In the genomic region with DNA sequence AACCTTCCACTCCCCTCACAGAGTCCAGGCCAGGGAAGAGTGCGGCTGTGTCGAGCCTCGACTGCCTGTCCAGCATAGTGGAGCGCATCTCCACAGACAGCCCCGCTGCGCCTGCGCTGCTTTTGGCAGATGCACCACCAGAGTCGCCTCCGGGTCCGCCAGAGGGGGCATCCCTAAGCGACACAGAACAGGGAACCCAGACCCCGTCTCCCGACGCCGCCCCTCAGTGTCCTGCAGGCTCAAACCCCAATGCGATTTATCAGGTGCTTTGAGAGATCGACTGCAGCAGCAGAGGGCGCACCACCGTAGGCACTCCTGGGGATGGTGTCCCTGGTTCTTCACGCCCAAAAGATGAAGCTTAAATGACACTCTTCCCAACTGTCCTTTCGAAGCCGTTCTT, we compare ENCODE assay signal across 9 mouse cellular contexts. TPM values are rescaled to one million over a fixed set of nuclear protein-coding genes. Genes with fewer than 3 reads are reported as not detected.
A peak's percentile ranks its signal among the peaks of the same experiment; 100 is the strongest.
DNase-seq lines count a peak whose midpoint lies in the region; ATAC-seq and TF ChIP-seq lines count a peak whose summit lies in the region.
"Had no signal": no experiment of that assay in that cellular context is flagged by ENCODE, and none has a peak within 500 bp of the region (broad histone marks: within the 10 kb centered on the region; RNA-seq: fewer than 3 reads in every experiment).

No protein-coding gene starts in this region.

- no peak for DNase-seq in ovary, adult 18-20 months (ENCODE audit: low spot score)
- DNase-seq in frontal cortex, postnatal 14 days (ENCODE audit: low spot score in 2 of 2), result no peak

- H3K4me2 ChIP-seq in intestine, postnatal 0 days (replicated peaks; ENCODE audit: low read depth), result no peak overlapping the region
- H3K4me2 ChIP-seq in intestine, embryonic 15.5 days (replicated peaks), result no peak overlapping the region
- H3K4me2 ChIP-seq in hindbrain, embryonic 15.5 days, result peak overlapping the region; percentile 49

- no peak for ATAC-seq in intestine, postnatal 0 days
- ATAC-seq in intestine, embryonic 15.5 days, result no peak
- ATAC-seq in common myeloid progenitor, adult 5-6 weeks (replicated peaks; ENCODE audit: low read depth, poor library complexity, severe bottlenecking), result peak; percentile 51; the same call in 1 of the 2 replicates
- ATAC-seq in hindbrain, embryonic 15.5 days (ENCODE audit: low FRiP score, low read depth), result no peak
- ATAC-seq in neutrophil, adult 5-6 weeks (ENCODE audit: extremely low read depth, insufficient number of reproducible peaks, low FRiP score, poor library complexity, severe bottlenecking), result peak; percentile 29; the same call in 1 of the 2 replicates

- H3K27me3 ChIP-seq in intestine, postnatal 0 days (replicated peaks; ENCODE audit: control insufficient read depth, insufficient read depth, low read length), result peaks cover 51% of the 10 kb centered on the region
- H3K27me3 ChIP-seq in intestine, embryonic 15.5 days (replicated peaks), result peaks cover 53% of the 10 kb centered on the region
- no peaks in the 10 kb centered on the region for H3K27me3 ChIP-seq in ES-Bruce4 (ENCODE audit: control insufficient read depth, insufficient read depth, low read length, poor library complexity, severe bottlenecking)
- peaks cover 66% of the 10 kb centered on the region for H3K27me3 ChIP-seq in hindbrain, embryonic 15.5 days

- no peak overlapping the region for H3K9ac ChIP-seq in intestine, postnatal 0 days (ENCODE audit: low read depth, low read length)
- no peak overlapping the region for H3K9ac ChIP-seq in intestine, embryonic 15.5 days
- H3K9ac ChIP-seq in ES-Bruce4 (ENCODE audit: low read depth, poor library complexity, severe bottlenecking), result no peak overlapping the region
- H3K9ac ChIP-seq in hindbrain, embryonic 15.5 days, result no peak overlapping the region

- H3K4me1 ChIP-seq in intestine, postnatal 0 days (replicated peaks; ENCODE audit: control insufficient read depth, insufficient read depth, low read length), result no peaks in the 10 kb centered on the region
- peaks cover 5% of the 10 kb centered on the region; the same call in 1 of the 2 replicates for H3K4me1 ChIP-seq in intestine, embryonic 15.5 days (replicated peaks)
- no peaks in the 10 kb centered on the region for H3K4me1 ChIP-seq in ES-Bruce4 (ENCODE audit: control insufficient read depth, insufficient read depth, low read length)
- H3K4me1 ChIP-seq in hindbrain, embryonic 15.5 days (replicated peaks), result peaks cover 26% of the 10 kb centered on the region

- no peaks in the 10 kb centered on the region for H3K9me3 ChIP-seq in intestine, postnatal 0 days (ENCODE audit: control insufficient read depth)
- H3K9me3 ChIP-seq in intestine, embryonic 15.5 days, result no peaks in the 10 kb centered on the region
- H3K9me3 ChIP-seq in ES-Bruce4 (replicated peaks; ENCODE audit: control insufficient read depth, insufficient read depth, low read length, poor library complexity, severe bottlenecking), result no peaks in the 10 kb centered on the region
- no peaks in the 10 kb centered on the region for H3K9me3 ChIP-seq in hindbrain, embryonic 15.5 days

- WGBS in intestine, postnatal 0 days, result 4% methylated on average over 22 of the region's 22 CpGs
- 2% methylated on average over 22 of the region's 22 CpGs for WGBS in intestine, embryonic 15.5 days
- WGBS in hindbrain, embryonic 15.5 days, result 3% methylated on average over 22 of the region's 22 CpGs

- no peak overlapping the region for H3K4me3 ChIP-seq in intestine, postnatal 0 days (ENCODE audit: low read depth, low read length)
- H3K4me3 ChIP-seq in intestine, embryonic 15.5 days (replicated peaks), result no peak overlapping the region
- peak overlapping the region; percentile 5; the same call in 1 of the 2 replicates for H3K4me3 ChIP-seq in ES-Bruce4 (ENCODE audit: low read depth, low read length)
- H3K4me3 ChIP-seq in hindbrain, embryonic 15.5 days, result peak overlapping the region; percentile 20; the same call in 1 of the 2 replicates

- TF ChIP-seq EP300 in ES-Bruce4 (IDR thresholded peaks at IDR 0.05; ENCODE audit: insufficient read depth, low read depth, low read length), result no peak

- TF ChIP-seq POLR2A in ES-Bruce4 (IDR thresholded peaks at IDR 0.05; ENCODE audit: insufficient read depth, low read length), result no peak

- no peaks in the 10 kb centered on the region for H3K36me3 ChIP-seq in intestine, postnatal 0 days (ENCODE audit: control insufficient read depth, insufficient read depth)
- H3K36me3 ChIP-seq in intestine, embryonic 15.5 days, result no peaks in the 10 kb centered on the region
- H3K36me3 ChIP-seq in ES-Bruce4 (ENCODE audit: control insufficient read depth, insufficient read depth, low read length, poor library complexity, severe bottlenecking), result no peaks in the 10 kb centered on the region
- H3K36me3 ChIP-seq in hindbrain, embryonic 15.5 days, result no peaks in the 10 kb centered on the region

- peak; percentile 56 for TF ChIP-seq CTCF in intestine, postnatal 0 days (IDR thresholded peaks at IDR 0.05; ENCODE audit: low read depth)
- peak; percentile 70 for TF ChIP-seq CTCF in ES-Bruce4 (IDR thresholded peaks at IDR 0.05; ENCODE audit: low read depth, low read length)

- no peak overlapping the region for H3K27ac ChIP-seq in intestine, postnatal 0 days (ENCODE audit: low read depth, low read length)
- H3K27ac ChIP-seq in intestine, embryonic 15.5 days, result no peak overlapping the region
- H3K27ac ChIP-seq in ES-Bruce4 (ENCODE audit: insufficient read depth, low read length), result no peak overlapping the region
- no peak overlapping the region for H3K27ac ChIP-seq in hindbrain, embryonic 15.5 days (replicated peaks)

RNA-seq across cellular contexts. Expression of a gene that starts 1.8 kb away (rescaled TPM):
- not detected in 2 replicates for polyA plus RNA-seq in intestine, postnatal 0 days (2015; fragmentation: Nextera tagmentation; extraction: Ambion mirVana)
- 0.24 TPM in 1 of 2 replicates, not detected in the other for polyA plus RNA-seq in intestine, embryonic 15.5 days (2015; fragmentation: Nextera tagmentation; extraction: Ambion mirVana)
- polyA plus RNA-seq in ES-Bruce4 (2011; ENCODE audit: insufficient read depth, insufficient read length, low read depth, missing spikeins), result not detected in 2 replicates
- not detected in 2 replicates for total RNA-seq in common myeloid progenitor, adult 5-6 weeks (2017)
- 0.08 and 0.25 TPM in 2 replicates for polyA plus RNA-seq in hindbrain, embryonic 15.5 days (2015; fragmentation: Nextera tagmentation; extraction: Ambion mirVana)
- total RNA-seq in neutrophil, adult 5-6 weeks (2017), result not detected in 2 replicates
- total RNA-seq: layer of hippocampus, postnatal 10 days had no signal

RNA-seq across cellular contexts. Expression of a gene that starts 18.2 kb away (rescaled TPM):
- polyA plus RNA-seq in intestine, postnatal 0 days (2015; fragmentation: Nextera tagmentation; extraction: Ambion mirVana), result 0.39 and 0.72 TPM in 2 replicates
- polyA plus RNA-seq in intestine, embryonic 15.5 days (2015; fragmentation: Nextera tagmentation; extraction: Ambion mirVana), result 0.38 and 0.53 TPM in 2 replicates
- polyA plus RNA-seq in ES-Bruce4 (2011; ENCODE audit: insufficient read depth, insufficient read length, low read depth, missing spikeins), result 0.07 TPM in 1 of 2 replicates, not detected in the other
- 1.1 and 1.2 TPM in 2 replicates for total RNA-seq in common myeloid progenitor, adult 5-6 weeks (2017)
- 19.2 and 23.9 TPM in 2 replicates for polyA plus RNA-seq in hindbrain, embryonic 15.5 days (2015; fragmentation: Nextera tagmentation; extraction: Ambion mirVana)
- 0.49 and 0.81 TPM in 2 replicates for total RNA-seq in neutrophil, adult 5-6 weeks (2017)

Comparison
In these comparisons a context has a peak if more than half of its experiments do, and no peak if none do; other contexts are left out.
1. ATAC-seq: peak in common myeloid progenitor, adult 5-6 weeks (single experiment) and neutrophil, adult 5-6 weeks (single experiment); none in intestine, postnatal 0 days (single experiment), intestine, embryonic 15.5 days (single experiment) and hindbrain, embryonic 15.5 days (single experiment).
2. H3K4me3 ChIP-seq: peak in ES-Bruce4 (single experiment) and hindbrain, embryonic 15.5 days (single experiment); none in intestine, postnatal 0 days (single experiment) and intestine, embryonic 15.5 days (single experiment).
3. RNA of a gene that starts 18.2 kb away (polyA plus RNA-seq): 19.2 to 23.9 TPM in hindbrain, embryonic 15.5 days; 0.39 to 0.72 TPM in intestine, postnatal 0 days, 0.38 to 0.53 TPM in intestine, embryonic 15.5 days and 0.07 TPM in ES-Bruce4; every median in the first group is over 10 times any median in the second.